Mouse (Mus musculus) lung, adult 2 months (tissue): ENCODE data around the gene Grm8. TPM values are rescaled to one million over a fixed set of nuclear protein-coding genes. Genes with fewer than 3 reads are reported as not detected.

Experiments
- DNase-seq: peaks from one replicate; pipeline ENCODE4 v3.0.0; 2022
- H3K4me1 ChIP-seq: fragments of 200-500 bp; 2 replicates; pipeline ENCODE4 v1.6.1; 2011; ENCODE audit warnings: low read length; ENCODE audit not compliant: control insufficient read depth, insufficient read depth
- H3K4me3 ChIP-seq: fragments of 200-500 bp; replicated peaks from 2 replicates; pipeline ENCODE3; 2011; ENCODE audit warnings: low read depth, mild to moderate bottlenecking, control low read depth, low read length; ENCODE audit errors: extremely low read depth
- CTCF ChIP-seq: fragments of 200-500 bp; IDR thresholded peaks from 2 replicates; pipeline ENCODE4 v1.5.1; 2011; ENCODE audit warnings: mild to moderate bottlenecking, low read length, control low read depth; ENCODE audit not compliant: insufficient read depth
- POLR2A ChIP-seq: fragments of 200-500 bp; IDR thresholded peaks from 2 replicates; pipeline ENCODE4 v1.6.1; 2011; ENCODE audit warnings: low read depth, mild to moderate bottlenecking, control low read depth, low read length, borderline replicate concordance; ENCODE audit errors: extremely low read depth
- WGBS: fragments of 180-500 bp; shearing (Covaris S2); methylation state at CpG from one replicate; pipeline ENCODE4 v1.1.7; 2018; 5-methylcytosine and 5-hydroxymethylcytosine counted together
- polyA plus RNA-seq: library from polyadenylated mRNA; depleted of rRNA; stranded (reverse); fragments of >200 nt; gene quantifications from 2 replicates; pipeline ENCODE4 v1.2.3, GENCODE M21; 2012; rRNA removed

Grm8 gene
- not detected in 2 replicates for polyA plus RNA-seq

DNA sequence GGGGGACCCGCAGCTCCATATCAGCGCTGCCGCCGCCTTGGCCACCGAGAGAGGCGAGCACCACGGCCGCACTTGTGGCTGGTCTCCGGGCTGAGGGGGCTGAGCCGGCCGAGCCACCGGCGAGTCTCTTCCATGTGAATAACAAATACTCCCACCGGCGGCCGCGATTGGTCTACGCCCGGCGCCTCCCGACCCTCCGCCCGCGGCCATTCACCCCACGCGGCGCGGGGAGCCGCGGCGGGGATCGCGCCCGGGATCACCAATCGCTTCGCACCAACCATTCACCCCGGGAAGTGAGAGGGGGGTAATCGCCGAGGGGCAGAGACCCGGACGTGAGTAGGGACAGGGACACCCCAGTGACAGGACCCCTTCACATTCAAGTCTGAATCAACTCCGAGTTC is at the start of gene Grm8:
TSS of gene Grm8 (minus strand) at position 178 of the 401 bp plus-strand sequence.
- TF ChIP-seq POLR2A (no peak), CTCF (no peak)
- Histone ChIP-seq H3K4me1 (peaks cover 5% of the 10 kb centered on the region), H3K4me3 (peak within 1 kb of the TSS; percentile 52)
- peak; percentile 2 for DNase-seq
- WGBS: under 1% methylated on average over 42 of the region's 42 CpGs

DNA sequence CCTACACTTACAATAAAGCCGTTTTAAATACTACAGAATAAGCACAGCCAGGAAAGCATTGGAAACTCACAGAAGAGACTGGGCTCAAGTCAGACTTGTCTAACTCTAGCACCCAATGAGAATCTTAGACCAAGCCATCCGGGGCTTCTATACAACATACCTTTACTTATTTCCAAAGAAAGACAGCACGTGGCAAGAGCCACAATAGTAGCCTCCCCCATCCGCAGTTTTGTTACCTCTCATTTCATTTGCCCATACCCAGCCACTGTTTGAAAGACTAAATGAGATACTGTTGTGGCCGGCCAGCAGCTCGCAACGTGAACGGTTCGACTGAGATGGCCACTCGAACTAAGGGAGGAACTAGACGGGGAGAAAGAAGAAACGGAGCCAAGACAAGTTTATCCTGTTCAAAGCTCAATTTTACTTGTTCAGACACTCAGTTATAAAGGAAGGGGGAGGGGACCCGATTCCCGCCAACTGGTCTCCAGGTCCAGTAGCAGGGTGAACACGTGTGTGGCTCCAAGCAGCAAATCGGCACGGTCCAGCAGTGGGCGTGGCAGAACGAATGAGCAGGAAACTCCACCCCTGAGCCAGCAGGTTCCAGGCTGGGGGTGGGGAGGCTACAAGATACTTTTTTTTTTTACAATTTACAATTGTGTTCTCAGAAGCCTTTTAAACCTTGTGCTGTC is 35.0 kb upstream of the Grm8 start:
- WGBS: 72% methylated on average over 19 of the region's 19 CpGs

DNA sequence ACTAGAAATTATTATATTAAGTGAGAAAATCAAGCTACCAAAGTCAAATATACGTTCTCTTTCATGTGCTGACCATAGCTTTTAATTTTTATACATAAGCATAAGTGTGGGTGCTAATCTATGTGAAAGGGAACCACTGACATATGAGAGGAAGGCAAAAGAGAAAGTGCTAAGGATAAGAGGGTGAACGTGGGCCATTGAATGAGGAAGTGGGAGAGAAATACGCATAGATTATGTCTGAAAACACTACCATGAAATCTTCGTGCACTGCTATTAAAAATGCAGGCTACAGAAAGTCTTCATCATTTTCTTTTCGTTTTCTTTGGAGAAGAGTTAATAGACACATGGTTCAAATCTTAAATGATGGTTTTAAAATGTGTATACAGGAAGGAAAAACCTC is 25.4 kb upstream of the Grm8 start:
- 57% methylated on average over 5 of the region's 5 CpGs for WGBS
- TF ChIP-seq POLR2A (no peak), CTCF (no peak)
- H3K4me3 ChIP-seq: no peak overlapping the region
- H3K4me1 ChIP-seq: no peaks in the 10 kb centered on the region
- no peak for DNase-seq

More for the DNA sequence above, 35.0 kb upstream of the Grm8 start:
- DNase-seq: no peak
- H3K4me3 ChIP-seq: no peak overlapping the region
- TF ChIP-seq POLR2A: no peak
- no peak for TF ChIP-seq CTCF
- no peaks in the 10 kb centered on the region for H3K4me1 ChIP-seq

DNA sequence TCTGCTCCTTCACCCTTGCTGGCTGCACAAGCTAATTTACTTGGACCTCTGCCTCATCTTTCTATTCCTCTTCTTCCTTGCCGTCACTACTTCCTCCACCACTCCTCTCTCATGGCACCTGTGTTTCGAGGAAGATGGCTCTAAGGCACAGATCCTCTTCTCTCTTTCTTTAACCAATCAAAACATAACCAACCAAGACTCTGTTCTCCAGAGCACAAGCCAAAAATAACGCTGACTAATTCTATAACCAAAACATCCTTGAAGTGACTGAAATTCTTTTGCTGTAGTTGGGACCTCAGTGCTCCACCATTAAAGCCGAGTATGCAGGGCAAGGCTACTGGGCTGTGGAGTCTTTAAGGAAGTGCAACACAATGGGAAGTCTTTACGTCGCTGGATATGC is 11.5 kb upstream of the Grm8 start:
- TF ChIP-seq CTCF (no peak), POLR2A (no peak)
- Histone ChIP-seq H3K4me3 (no peak overlapping the region), H3K4me1 (no peaks in the 10 kb centered on the region)
- DNase-seq: no peak
- WGBS: 66% methylated on average over 6 of the region's 6 CpGs

DNA sequence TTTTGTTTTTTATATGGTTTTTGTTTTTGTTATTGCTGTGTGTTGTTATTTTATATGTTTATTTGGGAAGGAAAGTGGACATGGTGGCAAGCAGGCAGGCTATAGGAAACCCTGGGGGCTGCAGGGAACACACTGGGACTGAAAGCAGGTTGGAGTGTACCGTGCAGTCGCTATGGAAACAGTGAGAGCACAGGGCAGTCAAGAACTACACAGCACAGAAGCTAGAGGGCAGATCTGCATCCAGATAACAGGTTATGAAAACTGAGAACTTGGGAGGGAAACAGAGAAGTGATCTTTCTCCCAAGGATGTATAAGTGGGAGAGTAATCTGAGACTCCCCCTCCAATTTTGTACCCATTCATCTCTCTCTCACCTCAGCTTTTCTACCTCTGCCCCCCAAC is 7.4 kb upstream of the Grm8 start:
- DNase-seq: no peak
- WGBS: 14% methylated on average over 2 of the region's 2 CpGs
- no peak for TF ChIP-seq POLR2A
- TF ChIP-seq CTCF: no peak
- Histone ChIP-seq H3K4me1 (no peaks in the 10 kb centered on the region), H3K4me3 (no peak overlapping the region)

DNA sequence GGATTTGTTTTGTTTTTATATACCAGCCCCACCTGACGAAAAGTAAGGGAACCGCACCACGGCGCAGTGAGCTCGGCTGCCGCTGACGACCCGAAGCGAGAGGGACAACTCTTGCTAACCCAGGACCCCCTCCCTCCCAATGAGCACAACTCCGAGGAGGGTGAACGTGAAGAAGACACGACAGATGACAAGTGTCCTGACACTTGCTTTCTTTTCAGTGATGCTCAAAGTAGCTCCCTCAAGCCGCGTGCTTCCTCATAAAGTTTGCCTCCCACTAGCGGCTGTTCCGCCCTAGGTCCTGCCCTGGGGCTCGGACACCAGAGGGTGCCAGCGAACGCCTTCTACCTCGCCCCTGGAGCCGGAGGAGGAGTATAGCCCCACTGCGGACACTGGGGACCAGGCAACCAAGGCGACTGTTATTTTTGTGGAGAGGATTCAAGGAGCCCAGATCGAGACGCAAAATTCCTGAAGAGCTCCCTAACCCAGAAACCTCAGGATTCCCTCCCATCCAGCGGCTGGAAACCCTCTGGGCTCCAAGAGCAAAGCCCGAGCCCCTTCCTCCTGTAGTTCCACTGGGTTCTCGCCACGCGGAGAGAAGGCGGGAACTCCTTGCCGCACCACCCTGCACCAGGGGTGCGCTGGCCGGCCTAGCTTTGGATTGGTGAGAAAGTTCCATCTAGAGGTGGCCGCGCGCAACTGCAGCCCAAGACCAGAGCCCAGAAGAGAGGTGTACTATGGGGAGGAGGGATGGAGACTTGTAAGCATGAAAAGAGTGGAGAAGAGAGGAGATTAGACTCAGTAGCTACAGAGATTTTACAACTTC is 644 bp upstream of the Grm8 start:
- under 1% methylated on average over 37 of the region's 37 CpGs for WGBS
- DNase-seq: peak; percentile 60
- TF ChIP-seq CTCF (peak; percentile 59), POLR2A (no peak)
- Histone ChIP-seq H3K4me1 (peaks cover 5% of the 10 kb centered on the region), H3K4me3 (peak overlapping the region; percentile 52)

DNA sequence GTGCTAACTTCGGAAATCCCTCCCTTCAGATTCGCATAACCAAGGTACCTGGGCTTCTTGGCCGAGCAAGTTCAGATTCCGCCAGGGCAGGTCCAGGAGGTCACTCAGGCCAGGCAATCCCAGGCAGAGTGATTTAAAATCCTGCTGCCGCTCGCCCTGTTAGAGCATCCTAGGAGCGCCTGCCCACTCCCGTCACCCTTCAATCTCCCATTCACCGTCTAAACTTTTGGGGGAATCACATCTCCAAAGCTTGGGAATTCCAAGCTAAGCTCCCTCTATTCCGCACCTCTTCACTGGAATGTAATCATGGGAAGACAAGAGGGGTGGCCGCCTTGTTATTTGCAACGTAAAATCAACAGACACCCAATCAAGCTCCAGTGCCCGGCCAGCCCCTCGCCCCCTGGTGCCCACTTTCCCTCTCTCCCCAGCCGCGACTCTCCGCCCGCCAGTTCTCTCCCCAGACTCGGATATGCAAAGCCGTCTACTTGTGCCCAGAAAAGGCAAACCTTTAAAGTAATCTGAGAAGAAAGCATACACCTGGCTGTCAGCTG is 652 bp downstream of the Grm8 start:
- TF ChIP-seq CTCF: no peak
- no peak for TF ChIP-seq POLR2A
- no peak for DNase-seq
- Histone ChIP-seq H3K4me3 (no peak overlapping the region), H3K4me1 (peaks cover 5% of the 10 kb centered on the region)
- 2% methylated on average over 20 of the region's 20 CpGs for WGBS

DNA sequence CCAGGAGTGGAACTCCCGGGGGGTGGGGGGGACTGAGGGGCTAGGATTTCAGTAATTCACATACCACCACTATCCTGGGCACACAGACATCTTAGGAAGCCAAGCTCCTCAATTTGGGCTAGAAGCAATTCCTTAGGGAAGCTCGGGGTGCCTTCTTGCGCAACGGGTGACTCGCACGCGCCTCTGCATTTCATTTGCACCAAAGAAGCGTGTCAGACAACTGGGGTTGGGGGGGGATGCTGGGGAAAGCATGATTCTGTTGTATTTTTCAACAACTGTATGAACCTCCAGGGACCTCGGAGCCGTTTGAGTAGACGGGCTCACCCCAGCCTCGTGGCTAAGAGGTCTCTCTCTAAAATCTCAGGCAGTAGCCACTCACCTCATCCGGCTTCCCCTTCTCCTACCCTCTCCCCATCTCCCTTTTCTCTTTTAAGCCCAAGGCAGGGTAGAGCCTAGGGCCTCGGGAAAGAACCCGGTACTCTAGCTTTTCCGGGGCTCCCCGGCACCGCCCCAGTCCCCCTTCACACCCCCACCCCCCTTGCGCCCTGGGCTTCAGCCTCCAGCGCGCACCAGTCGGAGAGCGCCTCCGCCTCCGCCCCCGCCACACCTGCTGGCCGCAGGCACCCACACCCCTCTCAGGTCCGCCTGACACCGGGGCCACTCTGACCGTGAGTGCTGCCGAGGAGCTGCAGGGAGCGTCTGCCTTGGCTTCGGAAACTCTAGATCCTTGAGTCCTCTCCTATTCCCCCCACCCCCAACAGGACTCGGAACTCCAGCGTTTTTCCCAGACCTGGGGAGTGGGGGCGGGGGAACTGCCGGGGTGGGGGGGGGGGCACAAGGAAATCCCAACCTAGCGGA is 1.5 kb downstream of the Grm8 start:
- no peak overlapping the region for H3K4me3 ChIP-seq
- WGBS: 1% methylated on average over 36 of the region's 38 CpGs
- no peak for TF ChIP-seq POLR2A
- TF ChIP-seq CTCF: no peak
- peaks cover 5% of the 10 kb centered on the region for H3K4me1 ChIP-seq
- no peak for DNase-seq

DNA sequence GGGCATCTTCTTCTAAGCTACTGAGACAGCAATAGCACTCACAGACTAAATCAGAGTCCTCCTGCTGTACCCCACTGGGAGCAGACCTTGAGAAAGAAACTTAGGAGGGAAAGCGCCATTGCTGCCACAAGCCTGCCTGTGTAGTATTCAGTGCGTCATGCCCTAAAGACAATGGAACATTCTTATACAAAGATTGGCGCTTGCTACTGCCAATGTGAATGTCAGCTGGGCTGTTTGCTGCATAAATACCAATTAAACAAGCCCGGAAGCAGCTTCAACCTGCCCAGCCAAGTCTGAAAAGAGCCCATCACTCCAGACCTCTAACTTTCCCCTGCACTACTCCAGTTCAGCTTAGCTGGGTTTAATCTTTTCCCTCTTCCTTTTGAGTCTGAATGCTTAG is 2.9 kb downstream of the Grm8 start:
- no peak for TF ChIP-seq CTCF
- TF ChIP-seq POLR2A: no peak
- 36% methylated on average over 4 of the region's 4 CpGs for WGBS
- Histone ChIP-seq H3K4me1 (peaks cover 5% of the 10 kb centered on the region), H3K4me3 (no peak overlapping the region)
- DNase-seq: no peak

DNA sequence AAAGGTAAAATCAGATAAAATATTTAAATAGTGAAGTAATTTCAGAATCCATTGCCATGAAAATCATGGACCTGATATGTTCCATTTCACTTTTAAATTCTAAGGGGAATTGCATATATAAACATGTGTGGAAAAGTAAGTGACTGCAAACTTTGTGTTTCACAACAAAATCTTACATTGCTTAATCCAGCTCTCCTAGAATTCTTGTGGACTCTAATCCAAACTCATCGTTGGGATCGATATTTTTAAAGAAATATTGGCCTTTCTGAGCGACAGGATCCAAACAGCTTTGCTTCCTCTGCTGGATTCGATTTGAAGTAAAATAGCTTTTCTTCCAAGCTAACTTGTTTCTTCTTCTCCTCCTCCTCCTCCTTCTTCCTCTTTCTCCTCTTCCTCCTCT is 6.1 kb downstream of the Grm8 start:
- WGBS: 85% methylated on average over 4 of the region's 4 CpGs
- no peak for DNase-seq
- Histone ChIP-seq H3K4me3 (no peak overlapping the region), H3K4me1 (no peaks in the 10 kb centered on the region)
- TF ChIP-seq POLR2A (no peak), CTCF (no peak)
